Mouse (Mus musculus) left cerebral cortex, postnatal 14 days (tissue): Measurements from ENCODE around the gene Ppp2r5e. TPM values are rescaled to one million over a fixed set of nuclear protein-coding genes. Genes with fewer than 3 reads are reported as not detected.

Experiments
- DNase-seq, 2 experiments: peaks; one replicate each; pipeline ENCODE4 v3.0.0; 2021 to 2022; ENCODE audit warnings: low spot score in 2 of 2, mixed read lengths in 1 of 2
- intact Hi-C: fragments of 180-260 bp; cut with DNase I; formaldehyde crosslinking; loops from one replicate; pipeline ENCODE4 v1.15.1; 2025
- total RNA-seq, 2 experiments: library from RNA; stranded (reverse); gene quantifications; 2 replicates each; pipeline ENCODE4 v1.2.3; 2021

Gene Ppp2r5e
- total RNA-seq, 2 experiments from 2014 or later = 83.1 to 84.3 TPM

GRCm38 (mm10) chr12:75544666-75545065, 51.4 kb downstream of the Ppp2r5e start:
- no peak for DNase-seq
- intact Hi-C loops = no loop called here

DNA sequence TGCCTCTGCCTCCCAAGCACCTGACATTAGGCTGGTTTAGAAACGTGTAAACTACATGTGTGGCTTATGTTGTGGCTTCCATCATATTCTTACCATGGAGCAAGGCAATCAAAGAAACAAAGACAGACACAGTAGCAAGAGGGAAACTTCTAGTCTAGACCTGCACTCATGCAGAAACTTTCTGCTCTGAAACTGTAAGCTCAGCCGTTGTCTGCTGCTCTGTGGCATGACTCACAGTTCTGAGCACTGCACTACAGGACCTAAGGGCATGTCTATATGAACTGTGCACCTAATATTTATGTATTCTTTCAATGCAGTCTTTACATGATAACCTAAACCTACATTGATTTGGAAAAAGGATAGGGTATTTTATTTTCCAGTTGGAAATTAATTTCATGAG, 51.8 kb downstream of the Ppp2r5e start:
- DNase-seq = no peak
- intact Hi-C loops = no loop called here

GRCm38 (mm10) chr12:75543346-75543745, 52.7 kb downstream of the Ppp2r5e start:
- DNase-seq = no peak
- intact Hi-C loops = no loop called here

DNA sequence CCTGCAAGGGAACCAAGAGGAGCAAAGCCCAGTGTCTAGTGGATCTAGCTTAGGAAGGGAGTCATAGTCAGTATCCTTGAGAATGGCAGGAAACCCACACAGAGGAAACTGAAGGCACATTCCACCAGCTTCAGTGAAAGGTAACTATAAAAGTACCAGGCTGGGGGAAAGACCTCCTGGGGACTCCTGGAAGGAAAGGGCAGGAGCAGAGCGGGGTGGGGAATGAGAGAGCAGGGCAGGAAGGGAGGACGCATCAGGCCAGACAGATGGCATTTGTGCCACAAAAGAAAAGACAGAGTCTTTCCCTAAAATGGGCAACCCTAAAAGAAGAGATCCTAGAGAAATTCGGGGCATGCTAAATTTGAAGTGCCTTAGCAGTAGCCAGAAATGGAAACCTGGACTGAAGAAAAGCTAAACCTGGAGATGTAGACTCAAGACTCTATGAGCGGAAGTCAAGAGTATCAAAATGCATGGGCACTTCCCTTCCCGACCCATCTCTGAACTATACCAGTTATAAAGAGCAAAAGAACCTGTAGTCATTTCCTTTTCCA, 55.3 kb downstream of the Ppp2r5e start:
- intact Hi-C loops = no loop called here
- DNase-seq = no peak

DNA sequence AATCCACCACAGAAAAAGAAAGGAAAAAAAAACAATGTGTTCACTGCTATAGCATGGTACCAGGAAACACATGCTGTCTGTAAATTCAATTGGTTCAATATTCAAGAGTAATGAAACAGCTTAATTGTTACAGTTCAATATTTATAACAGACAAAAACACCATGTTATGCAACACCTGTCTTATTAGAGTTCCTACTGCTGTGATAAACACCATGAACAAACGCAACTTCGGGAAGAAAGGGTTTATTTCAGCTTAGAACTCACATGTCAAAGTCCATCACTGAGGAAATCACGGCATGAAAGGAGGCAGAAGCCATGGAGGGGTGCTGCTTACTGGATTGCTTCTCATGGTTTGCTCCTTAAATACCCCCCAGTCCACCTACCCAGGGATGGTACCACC, 56.8 kb downstream of the Ppp2r5e start:
- intact Hi-C loops = no loop called here

GRCm38 (mm10) chr12:75537673-75538423, 58.2 kb downstream of the Ppp2r5e start:
- intact Hi-C loops = no loop called here
- DNase-seq = no peak

More for the DNA sequence above, 56.8 kb downstream of the Ppp2r5e start:
- no peak for DNase-seq

DNA sequence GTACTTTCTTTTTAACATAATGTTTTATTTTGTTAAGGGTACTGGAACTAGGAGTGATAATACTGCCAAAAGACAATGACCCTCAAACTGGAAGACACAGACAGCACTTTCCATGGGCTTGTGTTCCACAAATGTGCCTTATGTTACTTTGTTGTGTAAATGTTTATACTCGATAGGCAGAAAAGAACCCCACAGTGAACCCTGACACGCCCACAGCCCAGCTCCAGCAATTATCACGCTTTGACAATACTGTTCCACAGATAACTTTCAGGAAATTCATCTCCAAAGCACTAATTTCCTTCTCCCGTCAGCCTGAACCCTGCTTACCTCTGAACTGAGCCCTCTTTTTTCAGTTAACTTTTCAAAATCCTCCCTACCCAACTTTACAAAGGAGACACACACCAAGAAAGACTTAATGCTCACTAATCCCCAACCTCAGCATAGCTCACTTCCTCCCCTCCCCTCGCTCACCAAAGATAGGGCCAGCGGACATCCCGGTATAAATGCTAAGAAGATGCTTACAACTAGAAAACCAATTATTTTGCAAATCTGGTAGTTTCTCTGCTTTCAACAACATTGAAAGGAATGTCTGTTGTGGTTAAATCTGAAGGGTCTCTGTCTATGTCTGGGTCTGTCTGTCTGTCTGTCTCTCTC, 58.9 kb downstream of the Ppp2r5e start:
- intact Hi-C loops = no loop called here

GRCm38 (mm10) chr12:75536566-75536965, 59.5 kb downstream of the Ppp2r5e start:
- intact Hi-C loops = no loop called here
- DNase-seq = no peak

More for the DNA sequence above, 58.9 kb downstream of the Ppp2r5e start:
- no peak for DNase-seq

DNA sequence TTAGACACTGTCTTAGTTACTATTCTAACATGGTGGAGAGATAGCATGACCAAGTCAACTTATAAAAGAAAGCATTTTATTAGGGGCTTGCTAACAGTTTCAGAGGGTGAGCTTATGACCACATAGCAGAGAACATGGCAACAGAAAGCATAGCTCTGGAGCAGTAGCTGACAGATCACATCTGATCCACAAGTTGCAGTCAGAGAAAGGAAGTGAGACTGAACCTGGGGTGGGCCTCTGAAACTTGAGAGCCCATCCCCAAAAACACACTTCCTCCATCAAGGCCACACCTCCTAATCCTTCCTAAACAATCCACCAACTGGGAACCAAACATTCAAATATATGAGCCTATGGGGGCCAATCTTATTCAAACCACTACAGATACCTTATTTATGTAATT, 62.9 kb downstream of the Ppp2r5e start:
- intact Hi-C loops = no loop called here
- no peak for DNase-seq

DNA sequence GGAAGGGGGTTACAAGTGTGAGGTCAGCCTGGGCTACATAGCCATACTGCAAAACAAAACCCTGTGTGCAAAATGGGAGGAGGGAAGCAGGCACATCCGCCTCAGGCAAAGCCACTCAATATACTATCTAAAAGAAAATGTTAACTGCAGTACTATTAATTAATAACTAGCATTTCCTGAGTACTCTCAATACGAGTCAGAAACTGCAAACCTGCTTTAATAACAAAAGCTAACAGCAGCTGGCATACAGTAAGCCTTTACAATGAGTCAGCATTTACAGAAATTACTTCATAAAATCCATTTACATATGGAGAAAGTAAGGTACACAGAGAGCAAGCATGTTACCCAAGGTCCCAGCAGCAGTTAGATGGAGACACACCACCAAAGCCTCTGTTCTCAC, 64.2 kb downstream of the Ppp2r5e start:
- intact Hi-C loops = no loop called here
- no peak for DNase-seq

GRCm38 (mm10) chr12:75528857-75529808, 66.9 kb downstream of the Ppp2r5e start:
- intact Hi-C loops = no loop called here
- DNase-seq = no peak

DNA sequence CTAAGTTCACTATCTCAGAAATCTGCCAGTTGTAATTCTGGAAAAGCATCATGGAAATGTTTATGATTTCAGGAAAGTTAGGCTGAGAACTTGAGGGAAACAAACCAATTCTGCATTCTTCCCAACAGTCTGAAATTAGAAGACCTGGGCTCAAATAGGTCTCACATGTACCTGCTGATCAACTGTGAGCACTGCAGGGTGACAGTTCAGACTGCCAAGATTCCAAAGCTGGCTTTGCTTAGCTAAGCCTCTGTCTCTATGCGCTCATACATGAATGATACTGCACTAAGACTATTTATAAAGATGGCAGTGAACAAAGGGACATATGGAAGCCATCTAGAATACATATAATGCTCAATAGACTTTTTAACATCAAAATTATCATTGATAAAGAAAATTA, 67.7 kb downstream of the Ppp2r5e start:
- DNase-seq = no peak

GRCm38 (mm10) chr12:75524199-75524598, 71.8 kb downstream of the Ppp2r5e start:
- intact Hi-C loops = no loop called here

More for the DNA sequence above, 67.7 kb downstream of the Ppp2r5e start:
- intact Hi-C loops = no loop called here

GRCm38 (mm10) chr12:75522931-75523330, 73.1 kb downstream of the Ppp2r5e start:
- intact Hi-C loops = no loop called here
- no peak for DNase-seq

More at GRCm38 (mm10) chr12:75524199-75524598, 71.8 kb downstream of the Ppp2r5e start:
- no peak for DNase-seq

DNA sequence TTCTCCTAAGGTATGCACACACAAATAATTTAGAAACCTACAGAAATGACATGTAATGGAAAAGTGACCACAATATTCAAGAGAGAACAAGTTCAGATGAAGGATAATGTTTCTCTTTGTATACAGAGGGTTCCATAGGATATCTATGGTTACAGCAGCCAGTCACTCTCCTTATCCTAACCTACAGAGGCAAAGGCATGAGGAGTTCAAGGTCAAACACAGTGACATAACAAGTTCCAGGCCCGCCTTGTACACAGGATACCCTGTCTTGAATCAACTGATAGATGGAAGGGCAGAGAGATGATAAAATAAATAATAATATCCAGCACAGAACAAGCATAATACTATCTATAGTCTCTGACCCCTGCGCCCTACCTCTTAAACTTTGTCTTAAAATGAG, 73.7 kb downstream of the Ppp2r5e start:
- DNase-seq = no peak
- intact Hi-C loops = no loop called here

- no peak for DNase-seq
- intact Hi-C loops = no loop called here
These were observed 75.7 kb downstream of the Ppp2r5e start for GRCm38 (mm10) chr12:75520395-75520794.

DNA sequence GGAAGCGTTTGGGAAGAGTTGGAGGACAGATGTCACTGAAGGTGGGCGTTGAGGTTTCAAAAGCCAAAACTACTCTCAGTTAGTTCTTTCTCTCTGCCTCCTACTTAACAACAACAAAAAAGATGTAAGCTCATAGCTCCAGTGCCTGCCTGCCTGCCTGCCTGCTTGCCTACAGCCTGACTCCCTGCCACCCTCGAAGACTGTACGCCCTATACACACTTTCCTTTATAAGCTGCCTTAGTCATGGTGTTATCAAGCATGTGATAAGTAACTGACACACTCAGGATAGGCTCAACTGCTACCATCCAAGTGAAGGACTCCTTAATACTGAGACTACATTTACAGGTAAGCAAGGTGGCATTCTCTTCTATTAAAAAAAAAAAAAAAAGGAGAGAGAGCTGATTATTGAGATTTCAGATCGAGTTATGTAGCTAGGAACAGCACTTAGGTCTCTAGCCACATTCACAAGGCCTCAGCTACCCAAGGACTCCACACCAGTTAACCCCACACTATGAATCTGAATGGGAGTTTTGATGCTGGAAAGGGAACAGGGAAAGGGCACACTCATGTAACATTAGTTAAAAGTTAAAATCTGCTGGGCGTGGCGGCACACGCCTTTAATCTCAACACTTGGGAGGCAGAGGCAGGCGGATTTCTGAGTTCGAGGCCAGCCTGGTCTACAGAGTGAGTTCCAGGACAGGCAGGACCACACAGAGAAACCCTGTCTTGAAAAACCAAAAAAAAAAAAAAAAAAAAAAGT, 76.7 kb downstream of the Ppp2r5e start:
- intact Hi-C loops = no loop called here
- DNase-seq = no peak

DNA sequence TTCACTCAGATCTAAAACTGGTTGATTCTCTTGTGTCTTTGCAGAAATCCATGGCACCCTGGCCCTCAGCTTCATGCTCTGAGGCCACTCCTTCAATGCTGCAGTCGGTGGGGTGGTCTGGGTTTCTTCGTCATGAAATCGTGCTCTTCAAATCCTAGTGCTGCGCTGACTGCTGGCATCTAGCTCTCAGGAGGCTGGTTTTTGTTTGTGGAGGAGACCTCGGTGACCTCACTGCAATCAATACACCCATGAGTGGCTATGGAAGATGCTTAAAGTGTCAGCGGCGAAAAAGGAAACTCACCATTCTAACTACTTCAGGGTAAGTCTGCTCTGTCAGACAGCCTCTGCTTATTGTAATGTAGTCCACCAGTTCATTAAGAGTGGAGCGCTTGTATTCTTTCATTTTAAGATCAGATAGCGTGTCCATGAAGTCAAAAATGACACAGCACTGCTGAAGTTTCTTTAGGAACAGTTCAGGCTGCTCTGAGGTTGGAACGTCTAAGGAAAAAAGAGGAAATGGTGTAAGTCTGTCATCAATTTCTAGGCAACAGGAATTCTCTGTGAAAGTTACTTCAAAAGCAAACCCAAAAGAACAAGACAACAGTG, 80.6 kb downstream of the Ppp2r5e start:
- intact Hi-C loops = no loop called here
- no peak for DNase-seq

DNA sequence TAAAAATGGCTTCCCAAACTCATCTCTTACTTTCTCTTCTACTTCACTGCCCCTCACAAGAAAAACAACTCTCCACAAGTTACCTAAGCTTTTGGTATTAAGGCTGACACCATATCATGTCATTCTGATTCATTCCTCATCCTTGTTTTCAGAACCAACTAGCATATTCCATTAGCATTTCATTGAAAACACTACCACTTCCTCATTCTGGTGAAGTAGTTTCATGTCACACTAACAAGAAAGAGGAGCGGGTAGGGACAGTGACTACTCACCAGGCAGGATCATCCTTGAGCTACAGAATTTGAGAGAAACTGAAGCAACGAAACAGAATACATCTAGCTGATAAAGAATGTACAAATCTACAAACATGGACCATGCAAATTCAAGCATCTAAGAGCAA, 84.5 kb downstream of the Ppp2r5e start:
- no peak for DNase-seq
- intact Hi-C loops = no loop called here
